Mouse (Mus musculus) large intestine, adult 2 months (tissue): ENCODE measurements around the gene Pdzd7. TPM values are rescaled to one million over a fixed set of nuclear protein-coding genes. Genes with fewer than 3 reads are reported as not detected.
"Not testable (repeated sequence)": the region's sequence is repeated elsewhere in the genome, so short reads cannot be mapped to it uniquely, and the experiment has no call there.

Source experiments
- DNase-seq: peaks from one replicate; pipeline ENCODE4 v3.0.0-alpha.2; 2012; ENCODE audit warnings: low read depth, low spot score
- WGBS: fragments of 180-500 bp; shearing (Covaris S2); methylation state at CpG from one replicate; pipeline ENCODE4 v1.1.7; 2018; 5-methylcytosine and 5-hydroxymethylcytosine counted together
- polyA plus RNA-seq: library from polyadenylated mRNA; depleted of rRNA; stranded (reverse); fragments of >200 nt; gene quantifications from 2 replicates; pipeline ENCODE4 v1.2.3, GENCODE M21; 2012

Gene Pdzd7
- polyA plus RNA-seq, 1 experiment, result 0.19 TPM

DNA sequence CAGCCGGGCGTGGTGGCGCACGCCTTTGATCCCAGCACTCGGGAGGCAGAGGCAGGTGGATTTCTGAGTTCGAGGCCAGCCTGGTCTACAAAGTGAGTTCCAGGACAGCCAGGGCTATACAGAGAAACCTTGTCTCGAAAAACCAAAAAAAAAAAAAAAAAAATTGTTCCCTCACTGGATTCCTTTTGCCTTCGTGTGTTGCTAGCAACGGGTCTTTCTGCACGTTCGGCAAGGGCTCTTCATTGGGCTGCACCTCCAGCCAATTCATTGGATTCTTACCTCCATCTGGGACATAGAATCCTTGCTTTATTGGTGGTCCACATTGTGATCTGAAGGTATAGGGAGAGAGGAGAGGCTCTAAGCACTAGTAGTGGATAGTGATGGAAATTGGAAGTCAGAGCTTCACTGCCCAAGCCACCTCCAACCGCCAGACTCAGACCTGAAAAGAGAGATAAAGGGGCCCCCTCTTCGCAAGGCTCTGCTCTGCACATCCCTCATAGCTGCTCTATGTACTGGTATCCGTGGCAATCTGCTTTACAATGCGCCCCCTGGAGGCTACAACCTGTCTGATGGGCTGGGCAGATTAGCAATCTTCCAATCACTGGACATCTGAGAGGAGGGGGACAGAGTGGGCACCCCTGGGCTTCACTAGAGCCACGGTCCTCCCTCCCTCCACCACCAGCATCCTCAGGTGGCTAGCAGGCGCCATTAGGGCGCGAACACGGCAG is 18.2 kb upstream of the Pdzd7 start:
- no peak for DNase-seq

DNA sequence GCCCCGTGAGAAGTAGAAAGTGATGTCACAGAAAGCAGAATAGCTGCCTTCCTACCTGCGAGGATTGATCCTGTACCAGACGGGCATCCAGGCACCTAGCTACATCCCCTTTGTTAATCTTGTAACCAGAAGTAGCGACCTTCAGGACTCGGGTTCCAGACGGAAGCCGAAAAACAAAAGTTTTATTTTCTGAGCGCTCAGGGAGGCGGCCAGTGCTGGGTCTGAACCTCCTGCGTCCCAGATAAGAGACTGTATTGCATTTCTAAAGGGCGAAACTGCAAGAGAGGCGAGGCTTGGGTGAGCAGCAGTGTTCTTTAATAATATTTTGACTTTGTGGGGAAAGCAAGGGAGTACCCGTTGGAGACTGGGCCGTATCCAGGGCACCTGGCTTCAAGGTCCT is 13.3 kb upstream of the Pdzd7 start:
- DNase-seq, result no peak
- under 1% methylated on average over 14 of the region's 14 CpGs for WGBS

More for the DNA sequence above, 18.2 kb upstream of the Pdzd7 start:
- 41% methylated on average over 20 of the region's 20 CpGs for WGBS

DNA sequence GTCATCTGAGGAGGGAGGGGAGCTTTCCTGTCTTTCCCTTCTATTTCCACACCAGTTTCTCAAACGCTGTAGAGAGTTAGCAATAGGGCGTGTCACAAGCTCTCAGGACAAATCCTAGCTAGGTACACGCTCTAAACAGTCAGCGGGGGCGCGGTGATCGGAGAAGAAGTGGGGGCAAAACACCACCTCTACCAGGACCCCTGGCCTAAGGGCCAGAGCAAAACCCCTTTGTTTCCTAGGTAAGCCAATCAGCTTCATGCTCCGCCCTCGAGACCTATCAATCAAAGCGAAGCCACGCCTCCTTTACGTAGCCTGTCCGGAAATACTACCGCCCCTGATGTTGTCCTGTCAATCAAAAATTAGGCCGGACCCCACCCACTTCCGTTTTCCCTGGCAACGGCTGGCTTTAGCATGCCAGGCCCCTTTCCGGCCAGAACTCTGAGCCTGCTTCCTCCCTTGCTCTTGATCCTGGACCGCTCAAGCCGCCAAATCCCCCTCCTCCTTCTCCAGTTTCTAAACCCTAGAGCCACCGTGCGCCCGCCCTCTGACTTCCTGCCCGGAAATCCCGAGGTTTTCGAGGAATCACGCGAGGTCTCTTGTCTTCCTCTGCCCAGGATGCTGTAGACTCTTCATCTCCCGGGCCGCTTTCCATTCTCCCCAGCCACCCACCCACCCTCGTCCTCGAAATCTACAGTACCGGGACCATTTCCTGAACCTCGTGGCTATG is 12.8 kb upstream of the Pdzd7 start:
- DNase-seq, result peak; percentile 90
- WGBS, result under 1% methylated on average over 34 of the region's 34 CpGs

DNA sequence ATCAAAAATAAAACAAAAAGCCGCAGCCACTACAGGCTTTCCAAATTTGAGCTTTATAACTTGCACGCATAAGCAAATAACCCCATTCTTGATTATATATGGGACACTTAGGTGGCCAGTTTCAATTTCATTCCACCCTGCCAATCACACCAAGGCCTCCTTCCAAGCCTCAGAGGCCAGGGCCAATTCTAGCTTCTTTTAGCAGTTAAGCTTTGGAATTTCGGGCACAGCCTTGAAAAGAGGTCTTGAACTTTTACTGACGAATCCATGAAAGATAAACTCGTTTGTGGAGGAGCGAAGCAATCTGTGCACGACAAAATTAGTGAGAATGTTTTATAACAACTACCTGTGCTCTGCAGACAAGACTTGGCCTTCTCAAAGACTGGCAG is 12.2 kb upstream of the Pdzd7 start:
- DNase-seq, result no peak
- WGBS, result 9% methylated on average over 7 of the region's 7 CpGs

DNA sequence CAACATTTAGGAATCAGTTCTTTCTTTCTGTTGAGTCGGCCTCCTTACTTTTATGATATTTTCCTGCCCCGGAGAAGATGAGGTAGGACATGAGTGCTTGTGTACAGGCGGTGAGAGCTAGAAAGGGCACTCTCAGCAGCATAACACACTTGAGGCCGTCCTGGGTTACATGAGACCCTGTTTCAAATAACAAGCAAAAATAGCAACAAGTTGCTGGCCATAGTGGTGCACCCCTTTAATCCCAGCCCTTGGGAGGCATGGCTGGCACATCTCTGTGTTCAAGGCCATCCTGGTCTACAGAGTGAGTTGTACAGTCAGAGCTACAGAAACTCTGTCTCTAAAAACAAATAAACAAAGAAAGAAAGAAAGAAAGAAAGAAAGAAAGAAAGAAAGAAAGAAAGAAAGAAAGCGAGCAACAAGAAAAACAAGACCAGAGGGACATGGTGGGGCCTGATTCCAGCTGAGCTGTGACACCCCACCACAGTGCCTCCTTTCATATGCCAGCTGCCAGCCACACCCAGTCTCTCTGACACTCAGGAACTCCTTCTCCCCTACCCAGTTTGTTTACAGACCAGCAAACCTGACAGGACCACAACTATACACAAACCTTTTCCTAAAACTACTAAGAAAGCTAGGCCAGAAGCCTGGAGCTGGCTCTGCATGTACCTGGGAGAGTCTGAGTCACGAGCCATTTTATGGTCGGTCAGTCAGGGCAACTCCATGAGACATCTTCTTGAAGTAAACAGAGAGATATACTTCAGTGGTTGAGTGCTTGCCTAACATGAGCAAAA is 11.6 kb upstream of the Pdzd7 start:
- no peak for DNase-seq
- WGBS, result 35% methylated on average over 7 of the region's 7 CpGs

DNA sequence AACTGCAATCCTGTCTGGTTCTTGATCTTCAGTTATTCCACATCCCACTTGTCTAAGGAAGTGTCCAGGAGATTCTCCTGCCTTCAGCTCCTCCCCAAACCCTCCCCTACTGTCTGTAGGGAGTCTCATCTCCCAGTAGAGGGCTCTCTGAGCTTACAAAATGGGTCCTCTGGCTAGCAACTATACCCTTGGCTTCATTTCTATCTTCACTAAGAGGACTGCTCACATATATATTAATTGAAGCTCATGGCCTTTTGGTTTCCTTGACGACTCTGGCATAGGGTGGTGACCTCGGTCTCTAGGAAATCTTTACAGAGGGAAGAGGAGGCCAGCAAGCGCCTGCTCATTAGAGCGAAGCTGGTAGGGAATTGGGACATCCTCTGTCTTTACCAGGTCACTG is 10.8 kb upstream of the Pdzd7 start:
- WGBS, result 46% methylated on average over 4 of the region's 4 CpGs
- DNase-seq, result no peak

DNA sequence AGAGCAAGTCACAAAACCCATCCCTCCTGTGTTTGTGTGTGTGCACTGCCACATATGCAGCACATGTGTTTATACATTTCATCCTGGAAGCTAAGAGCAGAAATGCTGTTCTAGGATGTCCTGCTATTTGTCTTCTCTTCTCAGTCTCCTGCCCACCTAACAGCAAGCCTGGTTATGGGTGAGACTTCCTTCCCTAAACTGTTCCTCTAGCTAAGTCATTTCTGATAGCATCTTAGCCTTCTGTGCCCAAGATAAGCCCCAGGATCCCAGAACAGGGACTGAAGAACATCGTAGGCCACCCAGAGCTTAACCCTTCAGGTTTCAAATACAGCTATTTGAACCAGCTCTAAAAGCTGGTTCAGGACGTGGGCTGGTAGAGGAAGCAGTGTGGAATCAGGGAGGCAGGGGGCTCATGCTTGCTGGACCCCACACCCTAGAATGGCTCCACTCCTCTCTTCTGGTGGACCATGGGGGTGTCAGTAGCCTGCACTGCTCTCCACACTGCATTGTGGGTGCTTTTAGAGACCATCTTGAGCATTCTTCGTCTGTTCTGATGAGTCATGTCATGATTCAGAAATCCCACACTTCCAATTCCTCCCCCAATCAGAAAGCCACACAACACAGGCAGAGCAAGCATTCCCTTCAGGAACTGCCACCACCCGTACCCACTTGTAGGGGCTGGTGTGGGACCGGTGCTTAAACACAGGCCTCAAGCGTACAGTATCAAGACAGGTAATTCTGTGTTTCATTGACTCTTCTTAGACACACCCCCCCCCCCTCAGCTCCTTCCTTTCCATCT is 9.6 kb upstream of the Pdzd7 start:
- 81% methylated on average over 6 of the region's 6 CpGs for WGBS
- no peak for DNase-seq

DNA sequence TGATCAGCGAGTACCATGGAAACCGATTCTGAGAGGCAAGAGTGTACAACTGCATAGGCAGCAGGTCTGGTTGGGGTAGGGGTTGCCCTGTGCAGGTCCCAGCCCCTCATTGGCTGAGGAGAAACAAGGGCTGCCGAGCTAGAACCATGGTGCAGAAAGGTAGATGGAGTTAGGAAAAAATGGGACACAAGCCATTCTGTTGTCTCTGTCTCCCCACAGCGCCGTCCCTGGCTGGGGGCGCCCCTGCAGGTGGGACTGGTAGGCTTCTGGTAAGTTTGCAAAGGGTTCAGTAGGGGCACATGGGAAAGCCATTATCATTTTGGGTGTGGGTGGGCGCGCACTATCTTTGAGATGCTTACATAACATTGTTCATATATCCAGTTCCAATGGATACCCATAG is 7.9 kb upstream of the Pdzd7 start:
- DNase-seq, result no peak
- 94% methylated on average over 8 of the region's 8 CpGs for WGBS

DNA sequence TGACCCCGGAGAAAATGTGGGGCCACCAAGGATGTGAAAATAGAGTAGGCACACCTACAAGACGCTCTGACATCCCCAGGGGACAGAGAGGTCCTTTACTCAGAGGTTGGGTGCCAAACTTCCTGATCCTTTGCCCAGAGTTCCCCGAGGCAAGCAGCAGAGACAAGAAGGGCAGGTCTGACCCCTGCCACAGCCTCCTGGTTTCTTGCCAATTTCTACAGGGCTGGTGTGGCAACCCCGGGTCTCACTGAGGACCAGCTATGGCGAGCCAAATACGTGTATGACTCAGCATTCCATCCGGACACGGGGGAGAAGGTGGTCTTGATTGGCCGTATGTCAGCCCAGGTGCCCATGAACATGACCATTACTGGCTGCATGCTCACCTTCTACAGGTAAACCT is 4.0 kb upstream of the Pdzd7 start:
- no peak for DNase-seq
- WGBS, result 70% methylated on average over 9 of the region's 9 CpGs

DNA sequence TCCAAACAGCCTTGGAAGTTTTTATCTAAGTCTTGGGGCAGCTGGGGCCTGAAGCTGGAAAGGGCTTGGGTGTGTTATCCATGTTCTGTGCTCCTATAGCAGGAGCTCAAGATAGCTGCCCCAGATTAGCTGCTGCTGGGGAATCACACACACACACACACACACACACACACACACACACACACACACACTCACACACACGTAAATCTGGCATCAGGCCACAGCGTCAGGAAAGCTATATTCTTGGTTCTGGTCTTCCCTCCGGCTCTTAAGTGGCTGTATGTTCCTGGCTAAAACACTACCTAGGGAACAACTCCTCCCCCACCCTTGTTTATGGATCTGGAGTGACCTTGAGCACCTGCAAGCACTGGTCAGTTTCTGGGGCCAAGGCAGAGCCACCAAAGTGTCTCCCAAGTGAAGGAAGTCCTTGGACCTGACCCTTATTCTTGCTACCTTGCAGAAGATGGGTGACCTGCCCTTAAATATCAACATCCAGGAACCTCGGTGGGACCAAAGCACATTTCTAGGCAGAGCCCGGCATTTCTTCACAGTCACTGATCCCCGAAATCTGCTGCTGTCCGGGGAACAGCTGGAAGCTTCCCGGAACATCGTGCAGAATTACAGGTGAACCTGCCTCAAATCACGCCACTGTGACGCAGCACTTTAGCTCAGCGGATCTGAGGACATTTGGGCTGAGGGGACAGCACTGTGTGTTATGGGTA is 3.3 kb upstream of the Pdzd7 start:
- WGBS, result 70% methylated on average over 12 of the region's 12 CpGs
- no peak for DNase-seq

DNA sequence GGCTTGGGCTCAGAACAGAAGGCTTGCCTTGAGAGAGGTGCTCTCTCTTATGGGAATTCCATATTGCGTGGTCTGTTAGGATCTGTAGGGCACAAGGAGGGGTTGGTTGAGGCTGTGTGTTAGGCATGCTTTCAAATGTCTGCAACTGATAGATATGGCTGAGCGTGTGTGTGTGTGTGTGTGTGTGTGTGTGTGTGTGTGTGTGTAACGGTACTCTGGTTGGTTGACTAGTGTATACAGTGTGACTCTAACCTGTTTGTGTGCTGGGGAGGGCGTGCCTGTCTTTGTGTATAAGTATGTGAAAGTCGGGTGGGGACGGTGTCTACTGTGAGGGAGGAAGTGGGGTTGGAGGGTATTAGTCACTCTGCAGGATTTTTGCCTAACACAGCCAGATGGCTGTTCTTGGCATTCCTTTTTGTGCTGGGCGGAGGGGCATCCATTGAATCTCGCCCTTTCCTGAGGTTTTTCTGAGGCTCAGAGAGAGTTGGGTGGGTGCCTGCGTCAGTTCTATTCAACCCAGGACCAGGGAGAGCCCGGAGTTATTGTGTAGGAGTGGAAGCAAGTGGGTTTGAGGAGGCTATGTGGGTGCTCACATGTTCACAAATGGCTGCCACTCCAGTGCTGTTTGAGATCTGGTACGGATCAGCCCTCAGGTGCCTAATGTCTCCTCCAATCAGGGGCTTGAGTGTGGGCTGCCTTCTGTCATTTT is 2.6 kb upstream of the Pdzd7 start:
- DNase-seq, result no peak
- WGBS, result 5% methylated on average over 11 of the region's 11 CpGs

DNA sequence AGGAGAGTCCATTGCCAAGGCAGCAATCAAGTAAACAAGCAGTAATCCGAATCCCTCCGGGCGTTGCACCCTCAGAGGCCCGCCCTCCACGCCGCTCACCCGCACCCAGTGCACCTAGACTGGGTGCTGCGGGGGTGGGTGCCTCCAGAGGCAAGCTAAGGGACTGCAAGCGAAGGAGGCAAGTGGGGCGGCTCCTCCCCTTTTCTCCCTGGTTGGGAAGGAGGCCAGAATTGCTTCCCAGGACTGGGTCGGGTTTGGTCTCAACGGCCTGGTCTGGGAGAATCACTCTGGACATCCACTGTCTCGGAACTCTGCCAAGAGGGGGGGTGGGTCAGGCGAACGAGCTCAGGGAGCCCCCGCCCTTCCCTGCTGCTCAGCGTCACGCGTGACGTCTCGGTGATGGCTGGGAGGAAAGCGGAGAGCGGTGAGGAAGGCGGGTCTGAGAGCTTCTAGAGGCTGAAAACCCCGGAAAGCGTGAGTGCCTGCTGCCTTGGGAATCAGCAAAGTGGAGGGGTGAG is 2.0 kb upstream of the Pdzd7 start, which contains the start of gene Sfxn3:
TSS of gene Sfxn3 (plus strand) at position 87 of the 518 bp plus-strand sequence.
- DNase-seq, result no peak

DNA sequence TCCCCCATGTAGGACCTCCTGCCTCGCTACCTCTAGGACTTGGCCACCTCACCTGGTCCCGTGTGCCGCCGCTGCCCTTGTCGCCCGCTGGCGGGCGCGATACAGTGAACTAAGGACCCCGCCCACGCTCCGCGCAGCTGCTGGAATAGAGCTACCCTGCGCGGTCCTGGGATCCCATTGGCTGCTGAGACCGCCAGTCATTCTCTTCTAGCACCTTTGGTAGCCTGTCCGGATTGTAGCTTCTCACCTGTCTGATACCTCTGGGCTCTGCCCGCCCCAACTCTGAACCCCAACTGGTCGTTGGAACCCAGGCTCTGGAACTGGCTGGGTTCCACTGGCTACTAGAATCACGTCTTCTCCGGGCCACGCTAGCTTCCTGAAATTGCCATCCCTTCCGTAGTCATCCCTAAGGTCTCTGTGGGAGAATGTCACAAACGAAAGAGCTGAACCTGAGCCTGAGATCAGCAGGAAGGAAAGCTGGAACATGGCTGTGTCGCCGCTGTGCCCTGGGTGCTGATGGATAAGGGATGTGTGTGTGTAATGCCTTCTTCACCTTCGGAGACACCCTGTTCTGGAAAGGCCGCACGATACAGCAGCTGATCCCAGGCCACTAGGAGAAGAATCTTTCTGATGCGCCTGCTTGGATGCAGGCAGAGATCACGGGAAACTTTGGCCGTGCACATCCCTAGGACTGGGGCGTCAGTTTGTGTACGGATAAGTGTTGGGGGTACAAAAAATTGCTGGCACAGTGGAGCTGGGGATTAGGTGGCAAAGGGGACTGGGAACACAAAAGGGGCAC is 1.2 kb upstream of the Pdzd7 start:
- no peak for DNase-seq
- WGBS, result under 1% methylated on average over 34 of the region's 34 CpGs

More for the DNA sequence above, 2.0 kb upstream of the Pdzd7 start, which contains the start of gene Sfxn3:
- WGBS, result under 1% methylated on average over 26 of the region's 26 CpGs

DNA sequence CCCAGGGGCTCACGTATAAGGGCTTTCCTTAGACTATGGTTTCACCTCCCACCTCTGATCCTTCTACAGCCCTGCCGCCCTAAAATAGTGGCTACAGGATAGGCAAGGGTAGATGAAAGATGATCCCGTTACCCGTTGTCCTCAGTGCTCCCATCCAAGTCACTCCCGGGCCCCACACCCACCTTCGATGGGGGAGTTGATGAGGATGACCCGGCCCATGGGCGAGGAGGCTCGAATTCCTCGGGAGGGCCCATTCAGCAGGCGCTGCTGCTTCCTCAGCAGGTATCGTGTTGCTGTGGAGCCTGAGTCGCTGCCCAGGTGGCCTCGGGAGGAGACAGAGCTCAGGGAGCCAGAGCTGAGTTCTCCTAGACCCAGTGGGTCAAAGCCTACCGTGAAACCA is 281 bp downstream of the Pdzd7 start:
- no peak for DNase-seq
- WGBS, result 68% methylated on average over 15 of the region's 15 CpGs

DNA sequence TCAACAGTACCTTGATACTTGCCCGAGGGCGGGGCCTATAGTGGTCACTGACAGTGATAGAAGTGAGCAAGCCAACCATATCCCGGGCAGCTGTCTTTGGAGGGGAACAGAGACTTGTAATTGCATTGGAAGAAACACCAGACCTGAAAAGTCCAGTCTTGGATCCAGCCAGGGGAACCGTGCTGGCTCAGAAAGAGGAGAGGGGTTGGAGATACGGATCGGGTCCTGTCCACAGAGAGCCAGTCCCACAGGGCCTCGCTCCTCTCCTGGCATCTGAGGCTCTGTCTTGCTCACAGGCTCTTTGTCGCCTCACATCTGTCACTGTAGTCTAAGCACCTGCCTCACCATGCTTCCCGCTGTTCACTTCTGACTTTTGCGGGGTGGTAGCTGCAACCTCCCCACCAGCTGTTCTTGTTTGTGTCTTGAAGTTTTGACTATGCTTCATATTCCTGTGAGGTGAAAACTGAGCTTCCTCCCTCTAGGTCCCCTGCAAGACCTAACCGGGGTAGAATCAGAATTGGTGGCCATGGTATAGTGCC is 1.1 kb downstream of the Pdzd7 start:
- no peak for DNase-seq
- WGBS, result 83% methylated on average over 11 of the region's 11 CpGs

DNA sequence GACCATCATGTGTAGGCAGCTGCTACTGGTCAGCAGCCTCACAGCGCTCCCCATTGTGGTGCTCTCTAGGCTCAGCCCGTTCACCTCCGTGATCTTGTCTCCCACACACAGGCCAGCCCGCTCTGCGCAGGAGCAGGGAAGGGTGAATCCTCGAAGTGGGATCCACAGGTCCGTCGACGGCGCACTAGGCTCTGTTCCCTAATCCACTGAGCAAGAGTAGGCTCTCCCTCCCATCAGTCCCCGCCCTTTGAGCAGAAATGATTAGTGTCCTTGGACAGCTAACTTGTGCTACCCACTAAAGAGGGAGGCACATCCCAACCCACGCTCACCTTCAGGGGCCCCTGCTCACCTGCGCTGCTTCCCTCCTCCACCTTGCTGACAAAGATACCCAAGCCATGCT is 5.3 kb downstream of the Pdzd7 start:
- 70% methylated on average over 13 of the region's 13 CpGs for WGBS

DNA sequence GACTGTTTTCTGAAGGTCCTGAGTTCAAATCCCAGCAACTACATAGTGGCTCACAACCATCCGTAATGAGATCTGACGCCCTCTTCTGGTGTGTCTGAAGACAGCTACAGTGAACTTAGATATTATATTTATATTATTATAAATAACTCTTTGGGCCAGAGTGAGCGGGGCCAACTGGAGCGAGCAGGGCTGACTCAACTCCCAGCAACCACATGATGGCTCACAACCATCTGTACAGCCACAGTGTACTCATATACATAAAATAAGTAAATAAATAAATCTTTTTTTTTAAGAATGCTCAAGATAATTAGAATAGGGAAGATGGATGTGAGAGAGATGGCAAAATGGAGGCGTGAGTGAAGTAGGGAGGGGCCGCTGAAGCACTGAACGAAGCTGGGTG is 7.3 kb downstream of the Pdzd7 start:
- DNase-seq, result not testable (repeated sequence)
- WGBS, result 82% methylated on average over 7 of the region's 7 CpGs

More for the DNA sequence above, 5.3 kb downstream of the Pdzd7 start:
- no peak for DNase-seq
